Mouse (Mus musculus) ES-Bruce4 (cell line): ENCODE results near the gene Endog.

Source experiments
- CTCF ChIP-seq: IDR thresholded peaks from one replicate; pipeline ENCODE4 v1.8.1; 2011; ENCODE audit warnings: low read depth, low read length
- POLR2A ChIP-seq: IDR thresholded peaks from one replicate; pipeline ENCODE4 v1.8.1; 2011; ENCODE audit warnings: low read length; ENCODE audit not compliant: insufficient read depth

DNA sequence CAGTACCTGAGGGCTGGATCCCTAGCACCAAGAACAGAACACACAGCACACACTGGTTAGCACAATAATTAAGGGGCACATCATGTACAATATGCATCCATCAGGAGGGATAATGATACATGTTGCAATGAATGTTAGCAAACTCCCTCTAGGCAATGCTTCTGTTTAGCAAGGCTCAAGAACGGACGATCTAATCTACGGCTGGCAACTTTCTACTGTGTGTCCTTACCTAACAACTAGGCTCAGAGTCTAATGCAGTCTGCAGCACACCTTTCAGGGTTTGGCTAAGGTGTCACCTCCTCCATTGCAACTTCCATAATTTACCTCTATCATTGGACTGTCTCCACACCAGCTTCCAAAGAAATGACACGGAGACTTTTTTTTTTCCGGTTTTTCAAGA is 45.0 kb downstream of the Endog start:
- TF ChIP-seq POLR2A (no peak), CTCF (no peak)
